Mouse (Mus musculus) adrenal gland, postnatal 0 days (tissue): Measurements from ENCODE around the gene Wdr73. TPM values are rescaled to one million over a fixed set of nuclear protein-coding genes. Genes with fewer than 3 reads are reported as not detected.

Experiments
- polyA plus RNA-seq: library from polyadenylated mRNA; unstranded; fragments of >200 nt; fragmentation: Nextera tagmentation; extraction: Ambion mirVana; gene quantifications from 2 replicates; pipeline ENCODE4 v1.2.1, GENCODE M21; 2015

Wdr73 gene
- polyA plus RNA-seq: 26.1 and 29.0 TPM in 2 replicates

GRCm38 (mm10) chr7:80900944-80901501, at the start of gene Wdr73:
Gene Wdr73, minus strand, starts transcription at chr7:80901269.

GRCm38 (mm10) chr7:80947445-80948350, 46.6 kb upstream of the Wdr73 start, which contains the start of gene Sec11a:
Gene Sec11a, minus strand, starts transcription at chr7:80947780.

GRCm38 (mm10) chr7:80904921-80905515, 3.9 kb upstream of the Wdr73 start, which contains the start of gene Nmb:
Gene Nmb, minus strand, starts transcription at chr7:80905076.

GRCm38 (mm10) chr7:80860729-80861274, 40.3 kb downstream of the Wdr73 start, which contains the start of gene Zscan2:
Gene Zscan2, plus strand, starts transcription at chr7:80860920.

Other genes starting within 250 kb of the Wdr73 start
- 20.7 and 27.6 TPM in 2 replicates for gene Crtc3, start 212.4 kb downstream of the Wdr73 start, polyA plus RNA-seq
- gene Iqgap1, start 75.3 kb downstream of the Wdr73 start, polyA plus RNA-seq: 30.3 and 38.1 TPM in 2 replicates
- 1.4 and 1.9 TPM in 2 replicates for gene Zscan2, start 40.3 kb downstream of the Wdr73 start, polyA plus RNA-seq
- gene Nmb, start 3.8 kb upstream of the Wdr73 start, polyA plus RNA-seq: 5.8 and 9.8 TPM in 2 replicates
- gene Sec11a, start 46.5 kb upstream of the Wdr73 start, polyA plus RNA-seq: 222 and 224 TPM in 2 replicates
- 7.1 and 9.6 TPM in 2 replicates for gene Zfp592, start 92.4 kb upstream of the Wdr73 start, polyA plus RNA-seq
- 0.22 TPM in 1 of 2 replicates, not detected in the other for gene Alpk3, start 156.3 kb upstream of the Wdr73 start, polyA plus RNA-seq
- not detected in 2 replicates for gene Slc28a1, start 213.5 kb upstream of the Wdr73 start, polyA plus RNA-seq